Mouse (Mus musculus) retina, adult 2 months (tissue): ENCODE measurements around the gene Cdc42ep1.

Experiments used
- DNase-seq: peaks from one replicate; pipeline ENCODE4 v3.0.0-alpha.2; 2012; ENCODE audit warnings: low read depth, low spot score

Cdc42ep1 gene

DNA sequence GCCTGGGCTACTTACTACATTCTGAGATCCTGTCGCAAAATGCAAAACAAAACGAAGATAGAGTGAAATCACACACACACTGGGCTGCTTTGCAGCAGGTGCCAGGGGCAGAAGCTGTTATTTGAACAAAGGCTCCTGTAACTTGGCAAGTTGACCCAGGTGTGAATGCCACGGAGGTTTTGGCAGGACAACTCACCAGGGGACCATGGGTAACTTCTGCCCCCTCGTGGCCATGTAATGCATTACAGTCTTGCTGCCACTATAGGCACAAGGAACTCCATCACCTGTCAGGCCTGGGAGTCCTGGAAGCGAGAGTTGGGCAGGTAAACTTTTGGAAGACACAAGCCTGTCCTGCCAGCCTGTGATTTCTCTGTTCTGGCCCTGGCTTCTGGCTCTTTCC, 6.0 kb downstream of the Cdc42ep1 start:
- DNase-seq = peak; percentile 40

DNA sequence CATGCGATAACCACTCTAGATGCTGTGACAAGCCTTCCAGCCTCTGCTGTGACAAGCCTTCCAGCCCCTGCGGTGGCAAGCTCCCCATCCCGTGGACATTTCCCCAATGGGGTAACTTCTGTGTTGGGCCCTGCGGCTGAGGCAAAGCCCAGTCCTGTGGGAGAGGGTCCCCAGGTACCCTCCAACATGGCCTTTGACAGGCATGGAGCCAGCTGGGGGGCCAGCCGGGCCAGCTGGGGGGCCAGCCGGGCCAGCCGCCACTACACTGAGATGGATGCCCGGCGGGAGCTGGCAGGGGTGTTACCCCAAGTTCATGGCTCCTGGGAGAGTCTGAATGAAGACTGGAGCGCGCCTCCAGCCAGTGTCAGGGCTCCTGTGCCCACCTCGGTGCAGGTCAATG, 7.1 kb downstream of the Cdc42ep1 start:
- DNase-seq = no peak

DNA sequence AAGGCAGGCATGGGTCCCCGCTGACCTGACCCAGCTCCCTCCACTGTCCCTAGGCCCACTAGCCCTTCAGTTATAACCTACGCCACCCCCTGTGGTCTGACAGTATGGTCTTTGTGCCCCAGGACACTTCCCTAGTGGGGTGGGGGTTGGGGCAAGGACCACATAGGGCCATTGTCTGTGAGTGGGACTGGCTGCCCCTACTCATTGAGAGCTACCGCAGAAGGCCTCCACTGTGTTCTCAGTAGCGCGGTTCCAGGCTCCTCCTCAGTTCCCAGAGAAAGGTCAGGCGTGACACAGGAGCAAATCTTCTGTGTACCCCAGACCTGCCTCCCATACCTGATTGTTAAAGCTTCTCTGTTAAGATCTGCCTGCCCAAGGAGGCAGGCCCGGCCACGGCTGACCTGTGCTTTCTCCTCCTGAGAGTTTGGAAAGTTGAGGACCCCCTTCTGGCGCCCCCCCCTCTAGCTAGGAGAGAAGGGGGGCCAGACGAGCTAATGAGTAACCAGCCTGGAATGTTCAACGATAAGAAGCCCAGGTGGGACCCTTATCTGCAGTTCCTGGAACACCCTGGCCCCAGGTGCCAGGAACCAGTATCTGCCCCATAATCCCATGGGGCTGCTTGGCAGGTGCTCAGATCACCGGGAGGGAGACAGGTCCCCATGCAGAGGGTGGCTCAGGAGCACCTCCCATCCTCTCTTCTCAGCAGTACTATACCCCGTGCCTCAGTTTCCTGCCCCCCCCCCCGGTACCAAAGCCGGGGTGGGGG, 7.8 kb downstream of the Cdc42ep1 start:
- DNase-seq = no peak

DNA sequence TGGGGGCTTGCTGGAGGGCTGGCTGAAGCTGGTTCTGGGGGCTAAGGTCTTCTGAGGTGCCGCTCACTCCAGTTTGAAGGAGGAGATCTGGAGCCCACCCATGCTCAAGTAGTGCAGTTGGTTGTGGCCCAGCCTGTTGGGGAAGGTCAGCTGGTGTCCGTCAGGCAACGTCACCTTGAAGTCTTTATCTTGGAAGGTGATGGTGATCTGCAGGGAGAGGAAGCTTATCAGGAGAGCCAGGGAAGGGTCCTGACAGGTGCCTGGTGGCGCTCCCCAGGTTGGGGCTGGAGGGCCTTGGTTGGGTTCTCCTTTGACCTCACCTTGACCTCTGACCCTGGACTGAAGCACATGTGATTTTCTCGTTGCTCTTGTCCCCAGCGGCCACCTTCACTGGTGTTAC, 8.5 kb downstream of the Cdc42ep1 start:
- no peak for DNase-seq

DNA sequence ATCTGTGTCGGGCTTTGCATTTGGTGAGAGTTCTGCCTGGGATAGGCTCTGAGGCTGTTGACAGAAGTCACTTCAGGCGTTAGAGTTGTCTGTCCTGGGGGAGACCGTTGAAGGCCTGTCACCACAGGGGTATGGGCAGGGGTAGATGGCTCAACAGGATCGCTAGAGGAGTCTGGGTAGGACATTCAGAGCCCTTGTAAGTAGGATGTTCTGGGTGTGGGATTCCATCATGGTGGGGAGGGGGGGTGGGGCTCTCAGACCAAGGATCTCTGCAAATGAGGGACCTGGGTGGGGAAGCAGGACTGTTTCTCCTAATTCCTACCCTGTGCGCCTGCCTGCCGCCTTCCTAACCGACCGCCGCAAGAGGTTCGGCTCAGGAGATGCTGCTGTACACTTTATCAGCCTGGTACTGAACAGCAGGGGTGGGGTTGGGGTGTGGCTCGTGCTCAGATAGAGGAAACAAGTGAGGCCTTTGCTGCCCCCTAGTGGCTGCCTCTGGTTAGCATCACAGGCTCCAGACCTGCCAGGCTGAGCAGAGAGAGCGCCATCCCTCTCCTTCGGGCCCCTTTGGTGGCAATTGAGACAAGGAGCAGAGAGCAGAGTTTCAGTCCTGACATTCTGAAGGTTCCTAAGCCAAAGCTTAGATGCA, 9.2 kb downstream of the Cdc42ep1 start:
- peak; percentile 62 for DNase-seq

DNA sequence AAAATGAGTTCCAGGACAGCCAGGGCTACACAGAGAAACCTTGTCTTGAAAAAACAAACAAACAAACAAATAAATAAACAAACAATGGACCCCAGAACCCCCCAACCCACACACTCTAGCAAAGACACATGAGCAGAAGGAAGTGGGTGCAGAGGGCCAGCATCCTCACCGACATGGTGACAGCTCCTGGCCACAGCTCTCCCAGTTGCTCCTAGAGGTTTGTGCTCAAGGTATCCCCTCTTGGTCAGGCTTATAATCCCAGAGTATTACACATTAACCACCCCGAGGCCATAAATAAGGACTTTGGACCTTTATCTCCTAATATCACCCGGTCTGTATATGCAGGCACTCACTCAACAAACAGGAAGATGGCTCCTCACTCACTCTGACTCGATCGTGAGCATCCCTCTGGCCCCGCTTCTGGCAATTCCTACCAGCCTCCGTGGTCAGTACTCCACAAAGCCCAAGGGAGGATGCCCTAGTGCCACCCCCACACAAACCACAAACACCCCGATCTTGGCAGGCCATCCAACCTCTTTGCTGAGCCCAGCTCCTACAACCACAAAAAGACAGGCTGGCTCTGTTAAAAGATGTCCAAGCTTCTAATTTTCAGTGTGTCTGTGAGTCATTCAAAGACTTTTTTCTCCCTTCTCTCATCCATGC, 13.0 kb downstream of the Cdc42ep1 start, which contains the start of gene Lgals2:
TSS of gene Lgals2 (minus strand) at position 227 of the 663 bp plus-strand sequence.
- no peak for DNase-seq

DNA sequence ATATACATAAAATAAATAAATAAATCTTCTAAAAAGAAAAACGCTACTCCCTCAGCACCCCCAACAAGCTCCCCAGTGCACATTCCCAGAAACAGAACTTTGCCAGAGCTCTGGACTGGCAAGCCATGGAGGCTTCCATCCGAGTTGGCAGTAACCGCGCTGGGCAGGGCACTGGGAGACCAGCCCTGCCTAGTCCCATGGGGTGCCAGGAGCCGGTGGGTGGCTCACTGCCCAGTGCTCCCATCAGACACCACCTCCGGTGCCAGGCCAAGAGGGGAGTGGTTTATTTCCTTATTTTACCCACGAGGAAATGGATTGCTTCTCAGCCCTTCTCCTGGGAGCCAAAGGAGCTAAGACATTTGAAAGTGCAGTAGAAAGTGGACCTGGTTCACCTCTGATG, 14.6 kb downstream of the Cdc42ep1 start:
- DNase-seq = no peak

DNA sequence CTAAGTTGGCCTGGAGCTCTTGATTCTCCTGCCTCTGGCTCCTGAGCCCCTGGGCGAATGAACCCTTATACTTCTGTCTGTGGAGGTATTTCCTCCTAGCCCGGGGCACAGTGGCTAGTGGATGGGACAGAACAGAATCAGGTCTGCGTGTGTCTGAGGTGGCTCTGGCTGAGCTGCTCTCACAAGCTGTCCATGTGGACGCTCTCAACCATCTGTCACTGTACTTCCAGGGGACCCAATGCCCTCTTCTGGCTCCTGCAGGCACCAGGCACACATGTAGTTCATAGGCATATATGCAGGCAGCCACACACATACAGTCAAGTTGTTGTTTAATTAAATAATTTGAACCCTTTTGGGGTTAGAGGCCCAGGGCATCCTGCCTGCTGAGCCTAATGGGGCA, 16.9 kb downstream of the Cdc42ep1 start:
- no peak for DNase-seq

DNA sequence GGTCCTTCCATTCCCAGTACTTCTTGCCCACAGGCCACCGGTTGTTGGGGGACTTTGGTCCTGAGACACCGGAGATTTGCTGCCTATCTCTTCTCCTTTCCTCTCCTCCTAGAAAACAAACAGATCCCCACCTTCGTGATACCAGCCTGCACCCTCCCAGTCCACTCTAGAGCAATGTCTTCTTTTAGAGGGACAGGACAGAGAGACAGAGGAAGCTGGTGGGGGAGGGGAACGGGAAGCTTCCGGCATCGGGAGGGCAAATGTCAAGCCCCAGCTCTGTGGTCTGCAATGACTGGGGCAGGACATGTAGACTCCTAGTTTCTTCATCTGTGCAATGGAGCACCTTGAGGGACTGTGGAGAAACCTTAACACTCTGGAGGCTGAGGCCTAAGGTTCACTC, 17.3 kb downstream of the Cdc42ep1 start:
- DNase-seq = no peak

DNA sequence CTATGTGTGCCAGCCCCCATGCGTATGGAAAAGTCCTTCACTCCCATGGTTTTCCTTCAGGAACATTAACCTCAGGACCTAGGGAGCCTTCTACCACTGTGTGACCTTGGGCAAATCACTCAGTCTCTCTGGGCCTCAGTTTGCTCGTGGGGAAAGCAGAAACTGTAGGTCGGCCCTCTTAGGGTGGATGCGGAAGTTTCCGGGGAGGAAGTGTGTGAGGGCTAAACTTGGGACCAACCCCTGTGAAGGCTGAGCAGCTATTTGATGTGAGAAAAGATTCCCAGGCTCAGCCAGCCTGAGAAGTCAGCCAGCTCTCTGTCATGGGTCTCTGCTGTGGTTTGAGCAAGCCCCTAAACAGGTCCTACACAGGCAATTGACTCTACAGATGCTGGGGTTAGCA, 19.9 kb downstream of the Cdc42ep1 start:
- no peak for DNase-seq

DNA sequence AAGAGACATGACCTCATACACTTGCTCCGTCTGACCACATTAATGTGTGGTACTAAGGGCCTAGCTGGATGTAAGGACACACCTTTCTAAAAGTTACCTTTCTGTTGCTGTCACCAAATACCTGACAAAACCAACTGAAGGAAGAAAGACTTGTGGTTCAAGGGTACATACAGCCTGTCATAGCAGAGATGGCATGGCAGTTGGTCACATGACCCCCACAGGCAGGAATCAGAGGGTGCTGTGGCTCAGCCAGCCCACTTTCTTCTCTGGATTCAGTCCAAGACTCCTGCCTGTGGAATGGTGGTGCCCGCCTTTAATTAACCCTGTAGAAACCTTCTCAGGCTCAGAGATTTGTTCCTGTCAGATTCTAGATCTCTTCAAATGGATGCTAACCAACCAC, 20.7 kb downstream of the Cdc42ep1 start:
- no peak for DNase-seq

DNA sequence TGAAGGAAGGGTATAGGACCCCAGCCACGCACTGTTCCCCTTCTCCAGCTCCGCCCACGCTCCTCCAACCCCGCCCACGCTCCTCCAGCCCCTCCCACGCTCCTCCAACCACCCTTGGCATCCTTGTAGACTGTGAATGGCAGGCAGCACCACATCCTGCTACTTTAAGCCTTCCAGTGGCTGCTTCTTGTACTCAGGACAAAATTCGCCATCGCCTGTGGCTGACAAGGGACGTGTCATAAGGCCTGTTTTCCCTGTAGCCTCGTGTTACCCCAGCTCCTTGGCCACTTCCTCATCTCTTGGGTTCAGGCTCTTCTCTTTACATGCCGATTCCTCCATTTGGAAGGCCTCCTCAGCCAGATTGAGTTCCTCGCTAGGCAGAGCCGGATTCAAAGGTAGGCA, 21.4 kb downstream of the Cdc42ep1 start:
- no peak for DNase-seq

DNA sequence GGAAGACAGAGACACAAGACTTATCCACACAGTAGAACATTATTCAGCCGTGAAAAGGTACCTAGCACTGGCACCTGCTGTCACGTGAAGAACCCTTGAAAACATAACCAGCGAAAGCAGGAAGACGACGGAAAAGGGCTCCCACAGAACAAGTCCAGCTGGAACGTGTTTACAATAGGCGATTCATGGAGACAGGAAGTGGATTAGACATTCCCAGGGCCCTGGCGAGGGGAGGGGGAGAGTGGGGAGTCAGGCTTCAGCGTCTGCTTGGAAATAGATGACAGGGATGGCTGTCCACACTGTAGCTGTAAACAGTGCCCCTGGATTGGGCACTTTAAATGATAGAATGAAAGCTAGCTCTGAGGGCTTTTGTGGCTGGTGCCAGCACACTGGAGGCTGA, 26.0 kb downstream of the Cdc42ep1 start:
- DNase-seq = no peak

DNA sequence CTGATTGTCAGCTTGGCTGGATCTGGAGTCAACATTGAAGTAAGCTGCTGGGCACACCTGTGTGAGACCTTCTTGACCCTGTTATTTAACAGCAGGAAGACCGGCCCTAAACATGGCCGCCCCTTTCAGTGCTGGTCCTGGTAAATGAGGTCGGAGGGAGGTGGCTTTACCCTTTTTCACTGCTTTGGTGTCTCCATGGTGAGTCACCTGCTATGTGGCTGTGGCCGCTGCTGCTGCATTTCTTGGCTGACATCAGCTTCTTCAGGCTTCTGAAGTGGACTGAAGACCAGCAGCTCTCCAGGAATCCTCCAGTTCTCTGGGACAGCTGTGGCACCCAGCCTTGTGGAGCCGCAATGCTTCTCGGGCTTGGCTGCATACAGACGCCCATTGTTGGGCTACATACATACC, 26.4 kb downstream of the Cdc42ep1 start:
- no peak for DNase-seq

DNA sequence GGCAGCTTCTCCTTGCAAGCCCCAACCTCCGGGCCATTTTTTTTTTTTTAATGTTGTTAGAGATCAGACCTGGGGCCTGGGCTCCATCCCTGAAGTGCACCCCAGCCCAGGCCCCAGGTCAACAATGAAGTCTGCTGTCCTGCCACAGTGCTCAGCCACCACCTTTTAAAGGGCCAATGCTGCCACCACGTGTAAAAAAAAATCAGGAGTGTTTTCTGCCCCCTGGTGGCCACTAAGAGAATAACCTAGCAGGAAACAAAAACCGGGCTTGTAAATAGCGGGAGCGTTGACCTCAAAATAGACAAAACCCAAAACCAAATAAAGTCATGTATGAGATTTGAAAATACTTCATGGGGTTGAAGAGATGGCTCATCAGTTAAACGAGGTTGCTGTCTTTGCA, 27.4 kb downstream of the Cdc42ep1 start:
- no peak for DNase-seq

DNA sequence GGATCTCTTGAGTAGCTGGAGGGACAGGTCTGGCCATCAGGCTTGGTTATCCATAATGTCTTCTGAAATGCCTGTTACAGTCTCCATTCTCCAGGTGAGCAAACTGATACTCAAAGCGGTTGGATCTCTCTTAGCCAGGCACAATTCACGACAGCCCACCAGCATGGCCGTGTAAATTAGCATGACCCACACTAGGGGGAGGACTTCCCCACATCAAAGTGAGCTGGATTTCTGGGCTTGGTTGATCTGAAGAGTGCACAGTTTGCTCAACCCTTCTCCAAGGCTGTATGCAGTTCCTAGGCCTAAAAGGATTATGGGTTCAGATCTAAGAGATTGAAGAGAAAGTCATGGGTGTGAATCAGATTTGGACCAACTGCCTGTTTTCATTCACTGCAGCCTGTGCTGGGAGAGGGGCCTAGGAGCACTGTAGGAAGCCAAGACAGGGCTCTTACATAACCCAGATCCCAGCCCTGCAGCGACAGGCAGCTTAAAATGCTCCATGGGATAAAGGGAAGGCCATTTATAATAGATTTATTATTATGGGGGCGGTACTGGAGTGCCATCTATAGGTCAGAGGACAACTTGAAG, 29.7 kb downstream of the Cdc42ep1 start:
- DNase-seq = no peak

DNA sequence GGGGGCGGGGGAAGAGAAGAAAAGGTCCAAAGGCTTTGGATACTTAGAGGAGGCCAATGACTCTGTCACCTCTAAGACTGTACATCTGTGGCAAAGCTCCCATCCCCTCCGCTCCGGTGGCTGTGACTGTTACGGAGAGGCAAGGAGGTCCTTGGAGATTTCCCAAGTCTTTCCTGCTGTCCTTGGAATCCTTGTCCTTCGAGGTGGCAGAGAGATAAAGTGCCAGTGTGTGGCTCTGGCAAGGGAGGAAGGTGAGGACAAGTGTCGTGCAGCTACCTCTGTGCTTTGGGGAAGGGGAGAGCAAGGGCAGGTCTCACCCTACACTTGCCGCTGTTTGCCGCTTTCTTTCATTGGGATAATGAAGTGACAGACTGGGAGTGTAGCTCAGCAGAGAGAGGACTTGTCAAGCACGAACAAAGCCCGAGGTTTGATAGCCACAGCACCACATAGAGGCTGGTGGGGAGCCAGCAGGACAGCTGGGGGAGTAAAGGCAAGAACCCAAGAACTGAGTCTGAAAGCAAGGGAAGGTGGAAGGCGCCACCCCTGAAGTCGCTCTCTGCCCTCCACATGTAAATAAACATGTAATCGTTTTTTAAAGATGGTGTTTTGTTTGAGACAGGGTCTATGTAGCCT, 31.5 kb downstream of the Cdc42ep1 start:
- DNase-seq = no peak

DNA sequence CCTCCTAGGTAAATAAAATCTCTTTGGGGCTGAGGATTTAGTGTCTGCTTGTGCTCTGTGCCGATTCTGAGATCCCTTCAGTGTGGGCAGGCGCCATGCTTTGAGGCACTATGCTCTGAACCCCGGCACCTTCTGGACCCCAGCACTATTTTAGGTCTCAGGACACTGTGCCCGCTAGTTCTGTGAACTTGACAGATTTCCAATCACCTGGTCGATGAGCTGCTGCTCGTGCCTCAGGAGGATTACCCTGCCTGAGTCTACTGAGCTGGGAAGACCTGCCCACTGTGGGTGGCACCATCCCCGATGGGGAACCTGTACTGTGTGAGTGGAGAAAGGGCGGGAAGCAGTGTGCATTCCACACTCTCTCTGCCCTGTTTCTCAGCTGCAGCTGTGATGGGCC, 32.6 kb downstream of the Cdc42ep1 start:
- DNase-seq = no peak

DNA sequence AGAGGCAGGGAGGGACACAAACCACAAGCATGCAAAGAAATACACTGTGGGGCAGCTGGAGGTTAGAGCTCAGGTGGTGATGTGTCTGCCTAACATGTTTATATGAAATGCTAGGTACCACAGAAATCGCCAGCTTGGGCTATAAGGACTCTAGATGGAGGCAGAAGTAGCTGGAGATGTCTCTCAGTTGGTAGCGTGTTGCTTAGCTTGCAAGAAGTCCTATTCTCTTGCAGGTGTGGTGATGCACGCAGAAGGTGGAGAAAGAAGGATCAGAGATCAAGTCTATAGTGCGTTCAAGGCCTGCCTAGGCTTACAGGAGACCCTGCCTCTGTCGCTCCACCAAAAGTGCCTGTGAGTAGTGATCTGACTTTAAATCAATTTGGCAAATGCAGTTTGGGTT, 33.1 kb downstream of the Cdc42ep1 start:
- no peak for DNase-seq

DNA sequence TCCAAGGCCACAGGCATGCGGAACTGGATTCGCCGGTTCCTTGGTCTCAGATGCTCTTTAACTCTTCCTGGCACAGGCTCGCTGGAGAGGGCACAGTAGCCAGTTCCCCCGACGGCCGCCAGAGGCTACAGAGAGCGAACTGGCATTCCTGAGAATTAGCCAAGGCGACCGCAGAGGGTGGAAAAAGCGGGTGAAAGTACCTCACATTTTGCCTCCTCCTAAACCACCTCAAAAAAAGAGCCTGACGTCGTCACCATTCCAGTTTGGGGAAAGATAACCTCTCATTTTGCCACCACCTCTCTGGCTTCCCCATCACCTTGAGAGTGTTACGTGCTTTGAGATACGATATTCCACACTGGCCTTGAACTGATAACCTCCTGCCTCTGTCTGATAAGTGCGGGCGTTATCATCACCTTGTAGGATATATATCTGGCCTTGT, 33.9 kb downstream of the Cdc42ep1 start:
- peak; percentile 43 for DNase-seq

DNA sequence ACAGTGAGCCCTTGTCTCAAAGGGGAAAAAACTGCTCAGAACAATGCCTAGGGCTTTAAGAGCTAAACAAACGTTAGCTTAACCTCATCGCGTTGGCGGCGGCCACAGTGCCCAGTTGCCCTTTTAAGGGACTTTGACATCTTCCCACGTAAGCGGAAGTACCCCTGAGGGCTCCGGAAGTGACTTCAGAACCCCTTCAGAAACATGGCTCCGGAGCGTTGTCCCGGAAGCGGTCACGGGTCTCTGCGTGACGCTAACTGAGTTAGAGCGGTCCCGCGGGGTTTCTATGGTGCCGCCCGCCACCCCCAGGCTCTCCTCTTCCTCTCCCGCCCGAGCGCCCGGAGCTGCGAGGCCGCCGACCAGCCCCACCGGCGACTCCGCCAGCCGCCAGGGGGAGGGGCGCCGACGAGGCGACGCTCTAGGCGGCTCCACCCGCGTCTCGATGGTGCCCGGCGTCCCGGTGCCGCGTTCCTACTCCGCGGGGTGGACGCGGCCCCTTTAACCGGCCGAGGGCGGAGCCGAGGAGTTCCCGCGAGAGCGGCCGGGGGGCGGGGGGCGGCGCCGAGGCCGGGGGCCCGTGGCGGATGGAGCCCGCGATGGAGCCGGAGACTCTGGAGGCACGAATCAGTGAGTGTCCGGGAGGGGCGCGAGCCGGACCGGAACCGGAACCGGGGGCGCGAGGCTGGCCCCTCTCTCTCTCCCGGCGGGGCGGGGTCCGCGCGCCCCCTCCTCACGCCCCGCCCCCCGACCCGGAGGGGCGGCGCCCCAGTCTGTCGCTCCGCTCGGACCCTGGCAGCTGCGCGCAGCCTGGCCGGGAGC, 34.8 kb downstream of the Cdc42ep1 start, which contains the start of gene Gga1:
TSS of gene Gga1 (plus strand) at position 200 of the 819 bp plus-strand sequence.
- DNase-seq = peak; percentile 91
